Mouse (Mus musculus) lung, postnatal 0 days (tissue): ENCODE data around the gene Tnni2.

Source experiments
- CTCF ChIP-seq: IDR thresholded peaks from 2 replicates; pipeline ENCODE4 v1.5.1; 2016; ENCODE audit warnings: antibody characterized with exemption, mild to moderate bottlenecking
- EP300 ChIP-seq: IDR thresholded peaks from 2 replicates; pipeline ENCODE4 v1.6.1; 2016; ENCODE audit warnings: antibody characterized with exemption, mild to moderate bottlenecking, control low read depth

DNA sequence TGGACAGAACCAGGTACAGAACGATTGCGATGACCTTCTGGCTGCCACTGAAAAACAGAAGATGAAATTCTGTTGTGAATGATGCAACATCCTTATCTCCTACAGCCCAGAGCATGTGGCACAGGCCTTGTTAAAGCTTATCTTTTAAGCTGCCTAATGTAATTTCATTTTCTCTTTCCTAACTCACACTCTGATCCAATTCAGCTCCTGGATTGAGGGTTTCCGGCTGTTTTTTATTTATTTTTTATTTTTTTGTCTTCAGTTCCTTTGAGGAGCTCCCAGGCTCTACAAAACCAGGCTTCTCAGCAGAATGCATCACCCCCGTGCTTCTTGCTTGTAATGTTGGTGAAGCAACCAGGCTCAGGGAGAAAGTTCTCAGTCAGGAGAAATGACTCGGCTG lies 21.7 kb upstream of the Tnni2 start:
- TF ChIP-seq CTCF: no peak
- no peak for TF ChIP-seq EP300
